Mouse (Mus musculus): ENCODE results near the gene P3h4.

GRCm38 (mm10) chr11:100425851-100426250 lies 11.2 kb upstream of the P3h4 start:
- peak; percentile 84 for TF ChIP-seq CTCF (IDR thresholded peaks at IDR 0.05; ENCODE audit: borderline replicate concordance, insufficient read depth, low read depth, low read length)
- no peak for TF ChIP-seq POLR2A (IDR thresholded peaks at IDR 0.05; ENCODE audit: borderline replicate concordance, insufficient read depth, low read length)

All from cerebellum, adult 2 months (tissue).